In genomic region chr10:107992621-107993020, GRCm38 (mm10) we compare ENCODE assay signal across 12 mouse cellular contexts.
DNase-seq lines count a peak whose midpoint lies in the region; TF ChIP-seq lines count a peak whose summit lies in the region.
"Had no signal": no experiment of that assay in that cellular context is flagged by ENCODE, and none has a peak within 500 bp of the region (broad histone marks: within the 10 kb centered on the region; RNA-seq: fewer than 3 reads in every experiment).

No protein-coding gene starts in this region.

- no peak for TF ChIP-seq CTCF in layer of hippocampus, adult 2 months (conservative IDR thresholded peaks at IDR 0.05)

- DNase-seq in layer of hippocampus, adult 2 months (ENCODE audit: low spot score in 2 of 2) = no peak
- DNase-seq in layer of hippocampus, postnatal 36 days = no peak
- peak; percentile 13 for DNase-seq in urinary bladder, postnatal 14 days (ENCODE audit: low spot score)
- DNase-seq in urinary bladder, postnatal 4 days (ENCODE audit: low spot score in 2 of 2) = no peak
- DNase-seq in left cerebral cortex, adult 18-20 months (ENCODE audit: low spot score in 2 of 2) = peak; percentile 38 to 60
- DNase-seq in adrenal gland, adult 8-10 months = no peak
- DNase-seq in spleen, postnatal 10 days (ENCODE audit: low spot score in 2 of 2) = no peak
- DNase-seq: cerebellum, adult 11 months; kidney, postnatal 14 days; thymus, adult 2 months had no signal

- peak overlapping the region; percentile 58 for H3K27ac ChIP-seq in layer of hippocampus, adult 2 months
- H3K27ac ChIP-seq: hindbrain, embryonic 12.5 days; neural tube, embryonic 15.5 days had no signal

- H3K4me3 ChIP-seq in layer of hippocampus, adult 2 months = no peak overlapping the region
- H3K4me3 ChIP-seq: hindbrain, embryonic 12.5 days; neural tube, embryonic 15.5 days had no signal

Comparison
In these comparisons a context has a peak if more than half of its experiments do, and no peak if none do; other contexts are left out.
1. DNase-seq: peak in urinary bladder, postnatal 14 days (single experiment) and left cerebral cortex, adult 18-20 months (2 of 2); none in layer of hippocampus, adult 2 months (0 of 2), layer of hippocampus, postnatal 36 days (0 of 2), urinary bladder, postnatal 4 days (0 of 2), adrenal gland, adult 8-10 months (single experiment) and spleen, postnatal 10 days (0 of 2).